Mouse (Mus musculus): Measurements from ENCODE around the gene Khnyn. TPM values are rescaled to one million over a fixed set of nuclear protein-coding genes. Genes with fewer than 3 reads are reported as not detected.

The Khnyn gene
- polyA plus RNA-seq (2016; fragmentation: Nextera tagmentation; extraction: Ambion mirVana), result 18.2 and 23.2 TPM in 2 replicates

DNA sequence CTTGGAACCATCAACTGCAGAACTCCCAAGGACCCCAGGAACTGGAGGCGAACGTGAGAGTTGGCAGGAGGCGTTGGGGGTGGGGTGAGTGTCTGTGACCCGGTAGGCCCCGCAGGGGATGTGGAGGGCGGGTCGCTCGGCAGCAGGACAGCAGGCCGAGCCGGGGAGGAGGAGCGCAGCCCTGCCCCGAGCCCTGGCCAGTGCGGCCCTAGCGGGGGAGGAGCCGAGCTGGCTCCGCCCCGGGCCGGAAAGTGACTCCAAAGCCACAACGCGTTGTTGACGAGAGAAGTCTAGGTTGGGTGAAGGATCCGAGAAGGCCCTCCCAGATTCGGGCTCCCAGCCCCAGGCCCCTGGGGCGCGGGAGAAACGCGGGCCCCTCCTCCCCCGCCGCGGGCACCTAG lies at the start of gene Khnyn:
Gene Khnyn, plus strand, starts transcription at position 235 of the 401 bp plus-strand sequence.
- H3K27ac ChIP-seq, result peak within 1 kb of the TSS; percentile 96
- no peaks in the 10 kb centered on the region for H3K9me3 ChIP-seq
- peaks cover 51% of the 10 kb centered on the region for H3K4me1 ChIP-seq
- peak within 1 kb of the TSS; percentile 76 for H3K4me3 ChIP-seq
- peaks cover 37% of the 10 kb centered on the region for H3K36me3 ChIP-seq
- WGBS, result 1% methylated on average over 30 of the region's 30 CpGs
- peak; percentile 97 for DNase-seq (ENCODE audit: low spot score)
- no peaks in the 10 kb centered on the region for H3K27me3 ChIP-seq (ENCODE audit: insufficient read depth, poor library complexity, severe bottlenecking)

DNA sequence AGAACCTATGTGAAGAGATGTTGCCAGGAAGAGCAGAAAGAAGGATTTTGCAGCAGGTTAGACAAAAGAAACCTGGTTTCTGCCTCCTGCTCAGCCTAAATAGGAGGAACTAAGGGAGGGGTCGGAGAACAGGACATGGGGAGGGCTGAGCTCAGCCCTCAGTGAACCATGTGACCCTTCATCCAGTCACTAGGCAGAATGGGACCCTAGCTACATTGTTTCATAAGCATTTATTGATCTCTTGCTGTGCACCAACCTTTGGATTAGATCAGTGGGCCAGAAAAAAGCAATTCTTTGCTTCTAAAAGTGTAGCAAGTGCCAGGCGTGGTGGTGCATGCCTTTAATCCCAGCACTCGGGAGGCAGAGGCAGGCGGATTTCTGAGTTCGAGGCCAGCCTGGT lies 46.4 kb upstream of the Khnyn start:
- DNase-seq (ENCODE audit: low spot score), result no peak
- 84% methylated on average over 5 of the region's 5 CpGs for WGBS
- Histone ChIP-seq H3K27me3 (ENCODE audit: insufficient read depth, poor library complexity, severe bottlenecking) (no peaks in the 10 kb centered on the region), H3K4me3 (no peak overlapping the region), H3K27ac (no peak overlapping the region), H3K36me3 (no peaks in the 10 kb centered on the region), H3K9me3 (no peaks in the 10 kb centered on the region), H3K4me1 (peaks cover 13% of the 10 kb centered on the region)

DNA sequence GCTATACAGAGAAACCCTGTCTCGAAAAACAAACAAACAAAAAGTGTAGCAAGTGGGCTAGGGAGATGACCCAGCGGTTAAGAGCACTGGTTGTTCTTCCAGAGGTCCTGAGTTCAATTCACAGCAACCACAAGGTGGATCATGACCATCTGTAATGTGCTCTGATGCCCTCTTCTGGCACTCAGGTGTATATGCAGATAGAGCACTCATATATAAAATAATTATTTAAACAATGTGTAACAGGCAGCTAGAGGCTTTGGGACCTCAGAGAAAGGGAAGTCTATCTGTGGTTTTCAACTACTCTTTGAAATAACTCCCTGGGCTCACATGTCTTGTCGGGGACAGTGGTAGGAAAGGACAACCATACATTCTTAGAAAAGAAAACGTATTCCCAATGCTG lies 46.0 kb upstream of the Khnyn start:
- Histone ChIP-seq H3K9me3 (no peaks in the 10 kb centered on the region), H3K27me3 (ENCODE audit: insufficient read depth, poor library complexity, severe bottlenecking) (no peaks in the 10 kb centered on the region), H3K27ac (no peak overlapping the region), H3K4me3 (no peak overlapping the region), H3K4me1 (peaks cover 13% of the 10 kb centered on the region), H3K36me3 (no peaks in the 10 kb centered on the region)
- no peak for DNase-seq (ENCODE audit: low spot score)
- 86% methylated on average over 4 of the region's 4 CpGs for WGBS

DNA sequence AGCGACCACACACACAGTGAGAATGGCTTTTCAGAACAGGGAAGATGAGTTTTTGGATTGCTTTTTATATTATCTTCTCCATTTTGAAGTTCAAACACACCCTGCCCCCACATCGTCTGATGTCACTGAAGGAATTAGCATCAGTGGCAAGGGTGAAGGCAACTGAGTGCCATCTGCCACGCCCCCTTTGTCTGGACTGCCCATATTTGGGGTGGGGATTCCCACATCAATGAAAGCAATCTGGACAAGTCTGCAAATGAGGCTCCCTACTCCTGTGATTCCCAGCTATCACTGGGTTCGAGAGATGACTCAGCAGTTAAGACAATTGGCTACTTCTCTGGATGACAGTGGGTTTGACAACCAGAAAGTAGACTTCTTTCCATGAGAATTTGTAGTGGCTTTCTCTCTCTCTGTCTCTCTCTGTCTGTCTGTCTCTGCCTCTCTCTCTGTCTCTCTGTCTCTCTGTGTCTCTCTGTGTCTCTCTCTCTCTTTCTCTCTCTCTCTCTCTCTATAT lies 43.8 kb upstream of the Khnyn start:
- no peaks in the 10 kb centered on the region for H3K27me3 ChIP-seq (ENCODE audit: insufficient read depth, poor library complexity, severe bottlenecking)
- H3K4me1 ChIP-seq, result 0 out of 2 replicates have a peak, but pooled peaks cover 1% of the 10 kb centered on the region
- no peak overlapping the region for H3K27ac ChIP-seq
- H3K9me3 ChIP-seq, result no peaks in the 10 kb centered on the region
- H3K4me3 ChIP-seq, result no peak overlapping the region
- WGBS, result 64% methylated on average over 4 of the region's 4 CpGs
- no peaks in the 10 kb centered on the region for H3K36me3 ChIP-seq
- no peak for DNase-seq (ENCODE audit: low spot score)

DNA sequence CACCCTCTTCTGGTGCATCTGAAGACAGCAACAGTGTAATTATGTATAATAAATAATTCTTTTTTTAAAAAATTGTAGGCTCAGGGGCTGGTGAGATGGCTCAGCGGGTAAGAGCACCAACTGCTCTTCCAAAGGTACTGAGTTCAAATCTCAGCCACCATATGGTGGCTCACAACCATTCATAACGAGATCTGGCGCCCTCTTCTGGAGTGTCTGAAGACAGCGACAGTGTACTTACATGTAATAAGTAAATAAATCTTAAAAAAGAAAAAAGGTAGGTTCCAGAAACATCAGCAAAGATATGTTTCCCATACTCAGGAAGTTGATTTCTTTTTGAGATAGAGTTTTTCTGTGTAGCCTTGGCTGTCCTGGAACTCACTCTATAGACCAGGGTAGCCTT lies 42.0 kb upstream of the Khnyn start:
- H3K36me3 ChIP-seq, result no peaks in the 10 kb centered on the region
- H3K4me3 ChIP-seq, result no peak overlapping the region
- no peaks in the 10 kb centered on the region for H3K9me3 ChIP-seq
- no peaks in the 10 kb centered on the region for H3K27me3 ChIP-seq (ENCODE audit: insufficient read depth, poor library complexity, severe bottlenecking)
- no peak for DNase-seq (ENCODE audit: low spot score)
- no peak overlapping the region for H3K27ac ChIP-seq
- H3K4me1 ChIP-seq, result peaks cover 11% of the 10 kb centered on the region
- WGBS, result 79% methylated on average over 4 of the region's 4 CpGs

DNA sequence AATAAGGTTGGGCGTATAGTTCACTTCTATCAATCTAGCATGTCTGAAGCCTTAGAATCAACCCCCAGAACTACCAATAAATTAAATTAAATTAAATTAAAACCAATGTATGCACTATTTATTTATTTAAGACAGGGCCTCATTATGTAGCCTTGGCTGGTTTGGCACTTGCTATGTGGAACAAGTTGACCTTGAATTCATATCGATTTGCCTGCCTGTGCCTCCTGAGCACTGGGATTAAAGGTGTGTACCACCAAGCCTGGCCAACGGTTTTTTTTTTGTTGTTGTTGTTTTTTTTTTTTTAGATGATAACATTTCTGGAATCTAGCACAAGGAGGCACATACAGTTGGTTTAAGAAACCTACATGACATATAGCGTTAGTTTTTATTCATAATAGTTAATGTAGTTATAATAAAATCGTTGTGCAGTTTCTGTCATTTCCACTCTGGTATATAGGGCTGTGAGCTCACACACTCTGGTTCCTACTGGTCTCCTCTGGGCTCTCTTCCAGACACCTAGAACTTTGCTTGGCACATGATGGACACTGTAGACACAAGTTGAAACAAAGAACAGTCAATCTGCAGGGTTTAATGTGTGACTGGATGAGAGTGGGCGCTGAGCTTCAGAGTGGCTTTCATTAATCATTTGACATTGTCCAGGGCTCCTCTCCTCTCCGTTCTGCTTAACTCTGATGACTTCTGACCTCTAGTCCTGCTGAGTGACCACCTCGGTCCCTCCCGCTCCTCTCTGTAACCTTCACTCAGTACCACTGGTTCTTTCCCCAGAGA lies 39.0 kb upstream of the Khnyn start:
- WGBS, result 58% methylated on average over 9 of the region's 9 CpGs
- Histone ChIP-seq H3K4me3 (no peak overlapping the region), H3K36me3 (no peaks in the 10 kb centered on the region), H3K27me3 (ENCODE audit: insufficient read depth, poor library complexity, severe bottlenecking) (no peaks in the 10 kb centered on the region), H3K9me3 (no peaks in the 10 kb centered on the region), H3K27ac (peak overlapping the region; percentile 16; the same call in 1 of the 2 replicates), H3K4me1 (peaks cover 16% of the 10 kb centered on the region)
- no peak for DNase-seq (ENCODE audit: low spot score)

DNA sequence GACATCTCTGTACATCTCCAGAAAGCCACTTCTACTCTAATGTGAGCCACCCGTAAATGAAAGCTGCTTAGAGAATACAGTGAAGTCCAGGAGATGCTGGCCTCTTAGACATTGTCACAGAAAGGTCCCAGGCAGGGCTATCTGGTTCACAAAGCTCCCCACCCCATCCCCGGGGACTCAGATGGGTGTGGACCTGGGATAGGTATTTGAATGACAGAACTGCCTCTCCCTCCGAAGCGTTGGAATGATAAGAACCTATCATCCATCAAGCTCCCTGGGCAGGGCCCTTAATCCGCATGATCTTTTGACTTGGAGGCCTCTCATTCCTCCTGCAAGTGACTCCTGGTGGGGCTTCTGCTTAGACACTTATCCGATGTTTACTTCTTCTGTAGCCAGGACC lies 33.9 kb upstream of the Khnyn start:
- peaks cover 51% of the 10 kb centered on the region for H3K4me1 ChIP-seq
- 43% methylated on average over 6 of the region's 6 CpGs for WGBS
- no peaks in the 10 kb centered on the region for H3K27me3 ChIP-seq (ENCODE audit: insufficient read depth, poor library complexity, severe bottlenecking)
- no peak overlapping the region for H3K27ac ChIP-seq
- H3K4me3 ChIP-seq, result no peak overlapping the region
- DNase-seq (ENCODE audit: low spot score), result no peak
- H3K9me3 ChIP-seq, result no peaks in the 10 kb centered on the region
- no peaks in the 10 kb centered on the region for H3K36me3 ChIP-seq

DNA sequence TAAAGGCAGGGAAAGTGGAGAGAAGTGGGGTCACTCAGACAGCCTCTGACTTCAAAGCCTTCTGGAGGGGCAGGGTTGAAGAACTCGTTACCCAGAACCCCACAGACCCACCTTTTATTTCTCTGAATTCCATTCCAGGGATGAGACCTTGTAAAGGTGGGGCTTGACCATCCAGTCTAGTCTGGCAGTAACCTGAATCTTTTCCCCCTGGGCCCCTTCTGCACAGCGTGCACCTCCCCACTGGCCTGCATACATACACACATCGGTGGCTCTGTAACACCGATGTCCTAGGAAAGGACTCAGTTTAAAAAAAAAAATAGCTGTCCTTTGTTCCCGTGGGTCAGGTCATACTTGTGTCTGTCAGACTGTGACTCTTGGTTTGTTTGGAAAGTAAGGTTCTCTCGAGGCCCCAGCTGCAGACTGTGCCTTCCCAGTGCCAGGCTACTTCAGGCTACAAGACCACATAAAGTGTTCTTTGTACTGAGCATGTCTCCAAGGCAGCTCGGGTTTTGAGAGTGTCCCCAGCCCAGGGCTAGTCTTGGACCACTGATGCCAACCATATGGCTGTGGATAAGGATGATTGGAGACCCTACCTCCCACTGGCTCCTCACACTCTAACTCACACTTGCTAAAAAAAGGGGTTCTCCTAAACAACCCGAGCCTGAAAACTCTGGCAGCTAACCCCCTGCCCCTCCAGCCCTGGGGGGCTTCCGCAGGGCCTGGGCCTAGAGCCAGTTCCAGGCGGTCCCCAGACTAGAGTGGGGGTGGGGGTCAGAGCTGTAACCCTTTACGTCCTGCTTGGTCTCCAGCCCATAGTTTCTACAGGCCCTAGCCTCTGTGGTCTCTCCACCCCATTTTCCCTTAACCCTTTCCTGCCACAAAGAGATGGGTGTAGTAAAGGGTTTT lies 31.8 kb upstream of the Khnyn start:
- Histone ChIP-seq H3K36me3 (peaks cover 7% of the 10 kb centered on the region), H3K4me1 (peaks cover 60% of the 10 kb centered on the region), H3K27me3 (ENCODE audit: insufficient read depth, poor library complexity, severe bottlenecking) (no peaks in the 10 kb centered on the region), H3K27ac (peak overlapping the region; percentile 95), H3K9me3 (no peaks in the 10 kb centered on the region), H3K4me3 (peak overlapping the region; percentile 81)
- no peak for DNase-seq (ENCODE audit: low spot score)
- 4% methylated on average over 11 of the region's 11 CpGs for WGBS

DNA sequence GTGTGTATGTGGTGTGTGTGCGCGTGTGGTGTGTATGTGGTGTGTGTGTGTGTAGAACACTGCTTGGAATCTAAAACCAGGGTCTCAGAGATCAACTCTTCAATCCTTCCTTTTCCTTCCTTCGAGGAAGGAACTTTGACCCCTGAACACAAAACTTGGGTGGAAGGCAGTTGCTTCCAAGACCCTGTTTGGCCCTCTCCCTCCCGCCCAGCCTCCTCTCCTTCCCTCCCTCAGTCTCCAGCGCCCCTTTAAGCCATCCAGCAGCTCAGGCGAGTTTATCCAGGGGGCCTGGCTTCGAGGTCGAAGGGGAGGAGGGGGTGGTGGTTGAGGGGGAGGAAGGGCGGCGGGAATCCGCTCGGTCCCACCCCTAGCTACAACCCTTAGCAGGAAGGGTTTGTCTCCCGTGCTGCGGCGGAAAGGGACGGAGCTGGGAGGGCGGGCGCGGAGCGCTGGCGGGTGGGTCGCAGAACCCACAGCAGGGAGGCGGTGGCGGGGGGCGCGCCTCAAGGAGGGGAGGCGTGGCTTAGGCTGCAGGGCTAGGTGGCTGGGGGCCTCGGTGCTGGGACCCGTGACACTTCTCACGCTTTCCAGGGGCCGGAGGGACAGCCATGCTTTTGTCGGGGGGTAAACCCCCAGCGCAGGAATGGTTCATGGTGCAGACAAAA lies 31.0 kb upstream of the Khnyn start, which contains the start of gene Nynrin:
Gene Nynrin, plus strand, starts transcription at position 390 of the 665 bp plus-strand sequence.
- Histone ChIP-seq H3K27me3 (ENCODE audit: insufficient read depth, poor library complexity, severe bottlenecking) (no peaks in the 10 kb centered on the region), H3K4me1 (peaks cover 68% of the 10 kb centered on the region), H3K9me3 (no peaks in the 10 kb centered on the region), H3K4me3 (peak within 1 kb of the TSS; percentile 81), H3K36me3 (peaks cover 10% of the 10 kb centered on the region), H3K27ac (peak within 1 kb of the TSS; percentile 95)
- WGBS, result 2% methylated on average over 33 of the region's 33 CpGs
- peak; percentile 96 for DNase-seq (ENCODE audit: low spot score)

DNA sequence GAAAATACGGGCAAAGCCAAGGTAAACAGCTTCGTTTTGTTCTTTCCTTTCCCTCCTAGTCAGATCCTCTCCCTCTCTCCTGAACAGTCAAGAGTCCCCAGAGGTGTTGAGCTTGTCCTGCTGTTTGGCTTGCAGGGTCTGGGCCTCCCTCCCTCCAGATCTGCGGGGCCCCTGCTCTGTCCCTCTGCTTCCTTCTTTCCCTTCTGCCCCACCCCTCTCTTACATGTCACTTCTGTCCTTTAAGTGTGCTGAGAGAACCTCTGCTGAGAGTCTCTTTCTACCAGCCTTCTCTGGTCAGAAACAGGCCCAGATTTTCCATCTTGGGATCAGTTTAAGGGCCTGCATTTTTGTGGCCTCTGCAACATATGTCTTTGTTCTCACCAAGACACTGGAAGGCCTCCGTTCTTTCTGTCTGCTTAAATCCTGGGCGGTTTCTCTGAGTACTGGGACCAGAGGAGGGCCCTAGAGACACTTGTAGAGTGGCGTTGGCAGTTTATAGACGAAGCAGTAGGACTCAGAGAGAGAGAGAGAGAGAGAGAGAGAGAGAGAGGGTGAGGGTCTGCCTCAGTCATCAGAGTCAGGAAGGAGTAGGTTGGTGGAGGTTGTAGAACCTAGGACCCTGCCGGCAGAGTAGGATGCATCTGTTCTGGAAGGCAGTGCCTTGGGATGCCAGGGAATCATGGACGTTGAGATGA lies 30.2 kb upstream of the Khnyn start:
- Histone ChIP-seq H3K36me3 (peaks cover 16% of the 10 kb centered on the region), H3K4me1 (peaks cover 74% of the 10 kb centered on the region), H3K27me3 (ENCODE audit: insufficient read depth, poor library complexity, severe bottlenecking) (no peaks in the 10 kb centered on the region), H3K4me3 (peak overlapping the region; percentile 81), H3K9me3 (no peaks in the 10 kb centered on the region), H3K27ac (peak overlapping the region; percentile 95)
- WGBS, result under 1% methylated on average over 9 of the region's 9 CpGs
- DNase-seq (ENCODE audit: low spot score), result no peak

DNA sequence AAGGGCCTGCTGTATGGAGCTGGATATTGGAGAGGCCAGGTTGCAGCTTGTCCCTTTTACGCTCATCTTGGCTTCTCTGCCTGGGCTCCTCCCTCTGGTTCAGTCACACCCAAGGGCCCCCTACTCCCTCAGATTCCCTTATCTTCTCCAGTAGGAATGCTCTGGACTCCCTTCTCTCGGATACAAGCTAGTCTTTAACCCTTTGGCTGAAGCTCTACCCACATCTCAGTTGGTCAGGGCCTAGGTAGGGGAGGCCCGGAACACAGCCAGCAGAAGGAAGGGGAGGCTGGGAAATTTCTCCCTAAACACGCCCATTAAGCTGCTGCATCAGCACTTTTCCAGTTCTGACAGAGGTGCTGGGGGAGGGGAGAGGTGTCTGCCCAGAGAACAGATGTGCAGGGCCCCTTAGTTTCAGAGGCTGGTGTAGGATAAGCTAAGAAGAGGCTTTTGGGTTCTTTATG lies 29.6 kb upstream of the Khnyn start:
- H3K27me3 ChIP-seq (ENCODE audit: insufficient read depth, poor library complexity, severe bottlenecking), result no peaks in the 10 kb centered on the region
- no peaks in the 10 kb centered on the region for H3K9me3 ChIP-seq
- DNase-seq (ENCODE audit: low spot score), result peak; percentile 88
- H3K27ac ChIP-seq, result peak overlapping the region; percentile 95
- peak overlapping the region; percentile 81 for H3K4me3 ChIP-seq
- 2% methylated on average over 4 of the region's 4 CpGs for WGBS
- H3K4me1 ChIP-seq, result peaks cover 80% of the 10 kb centered on the region
- peaks cover 16% of the 10 kb centered on the region for H3K36me3 ChIP-seq

DNA sequence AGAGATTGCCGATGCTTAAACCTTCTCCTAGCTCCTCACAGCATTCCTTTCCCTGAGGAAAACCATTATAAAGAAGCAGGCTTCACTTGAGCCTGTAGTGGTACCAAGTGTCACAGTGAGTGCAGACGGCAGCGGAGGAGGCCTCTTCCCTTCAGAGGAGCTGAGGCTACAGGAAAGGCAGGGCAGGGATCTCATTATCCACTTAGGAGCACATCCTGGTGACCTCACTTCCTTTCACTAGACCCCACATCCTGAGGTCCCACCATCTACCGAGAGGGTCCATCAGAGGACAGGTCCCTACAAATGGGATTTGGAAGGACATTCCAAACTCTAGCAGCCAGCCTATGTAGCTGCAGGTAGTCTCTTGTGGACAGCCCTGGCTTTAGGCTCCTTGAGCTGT lies 27.2 kb upstream of the Khnyn start:
- Histone ChIP-seq H3K4me1 (peaks cover 87% of the 10 kb centered on the region), H3K36me3 (peaks cover 19% of the 10 kb centered on the region), H3K27me3 (ENCODE audit: insufficient read depth, poor library complexity, severe bottlenecking) (no peaks in the 10 kb centered on the region), H3K9me3 (no peaks in the 10 kb centered on the region), H3K4me3 (peak overlapping the region; percentile 42), H3K27ac (peak overlapping the region; percentile 56)
- 38% methylated on average over 4 of the region's 4 CpGs for WGBS
- no peak for DNase-seq (ENCODE audit: low spot score)
